In genomic region chr2:150765619-150766018, GRCm38 (mm10) we compare ENCODE assay signal across 8 mouse cellular contexts. TPM values are rescaled to one million over a fixed set of nuclear protein-coding genes. Genes with fewer than 3 reads are reported as not detected.
DNase-seq lines count a peak whose midpoint lies in the region; ATAC-seq and TF ChIP-seq lines count a peak whose summit lies in the region.

No protein-coding gene starts in this region.

- TF ChIP-seq CTCF in midbrain, postnatal 0 days (IDR thresholded peaks at IDR 0.05), result no peak

- no peak overlapping the region for H3K9ac ChIP-seq in midbrain, embryonic 13.5 days (replicated peaks)
- H3K9ac ChIP-seq in heart, embryonic 16.5 days (ENCODE audit: low read length), result no peak overlapping the region; the same call in 1 of the 2 replicates
- H3K9ac ChIP-seq in midbrain, postnatal 0 days (replicated peaks; ENCODE audit: low read length, poor library complexity, severe bottlenecking), result no peak overlapping the region

- H3K9me3 ChIP-seq in midbrain, embryonic 13.5 days, result no peaks in the 10 kb centered on the region
- H3K9me3 ChIP-seq in midbrain, embryonic 10.5 days (replicated peaks), result 0 out of 2 replicates have a peak, but pooled peaks cover 1% of the 10 kb centered on the region
- H3K9me3 ChIP-seq in heart, embryonic 16.5 days (replicated peaks; ENCODE audit: control insufficient read depth, low read length), result no peaks in the 10 kb centered on the region
- no peaks in the 10 kb centered on the region for H3K9me3 ChIP-seq in midbrain, postnatal 0 days (ENCODE audit: low read length)

- no peaks in the 10 kb centered on the region; the same call in 1 of the 2 replicates for H3K4me1 ChIP-seq in midbrain, embryonic 13.5 days (replicated peaks)
- H3K4me1 ChIP-seq in midbrain, embryonic 10.5 days, result no peaks in the 10 kb centered on the region
- H3K4me1 ChIP-seq in heart, embryonic 16.5 days (ENCODE audit: control insufficient read depth, insufficient read depth, low read length), result peaks cover 53% of the 10 kb centered on the region
- H3K4me1 ChIP-seq in midbrain, postnatal 0 days (ENCODE audit: insufficient read depth, low read length), result no peaks in the 10 kb centered on the region

- no peak overlapping the region for H3K4me3 ChIP-seq in midbrain, embryonic 13.5 days (replicated peaks)
- H3K4me3 ChIP-seq in midbrain, embryonic 10.5 days, result no peak overlapping the region
- no peak overlapping the region for H3K4me3 ChIP-seq in heart, embryonic 16.5 days (ENCODE audit: low read length)
- H3K4me3 ChIP-seq in midbrain, postnatal 0 days (ENCODE audit: low read depth, low read length), result no peak overlapping the region

- no peak overlapping the region for H3K4me2 ChIP-seq in midbrain, embryonic 13.5 days (replicated peaks)
- H3K4me2 ChIP-seq in heart, embryonic 16.5 days (ENCODE audit: low read depth, low read length), result no peak overlapping the region
- H3K4me2 ChIP-seq in midbrain, postnatal 0 days (ENCODE audit: low read depth, low read length, poor library complexity, severe bottlenecking), result no peak overlapping the region

- no peak overlapping the region for H3K27ac ChIP-seq in midbrain, embryonic 13.5 days
- no peak overlapping the region for H3K27ac ChIP-seq in midbrain, embryonic 10.5 days (replicated peaks)
- peak overlapping the region; percentile 97 for H3K27ac ChIP-seq in heart, embryonic 16.5 days (ENCODE audit: low read length)
- H3K27ac ChIP-seq in midbrain, postnatal 0 days (ENCODE audit: low read depth, low read length), result 0 out of 2 replicates have a peak overlapping the region, but pooled peaks have one; percentile 21

- 58% methylated on average over 2 of the region's 2 CpGs for WGBS in midbrain, embryonic 13.5 days
- WGBS in midbrain, embryonic 10.5 days, result 81% methylated on average over 2 of the region's 2 CpGs
- 34% methylated on average over 2 of the region's 2 CpGs for WGBS in heart, embryonic 16.5 days
- 57% methylated on average over 2 of the region's 2 CpGs for WGBS in midbrain, postnatal 0 days

- no peaks in the 10 kb centered on the region for H3K27me3 ChIP-seq in midbrain, embryonic 13.5 days
- H3K27me3 ChIP-seq in midbrain, embryonic 10.5 days (ENCODE audit: low read depth, poor library complexity, severe bottlenecking), result no peaks in the 10 kb centered on the region
- no peaks in the 10 kb centered on the region for H3K27me3 ChIP-seq in heart, embryonic 16.5 days (ENCODE audit: control insufficient read depth, insufficient read depth, low read length)
- no peaks in the 10 kb centered on the region for H3K27me3 ChIP-seq in midbrain, postnatal 0 days (ENCODE audit: insufficient read depth, low read length)

- ATAC-seq in midbrain, embryonic 13.5 days, result peak; percentile 55
- ATAC-seq in heart, embryonic 16.5 days (replicated peaks; ENCODE audit: extremely low read depth, insufficient read depth, low FRiP score), result no peak; the same call in 1 of the 2 replicates
- peak; percentile 76 for ATAC-seq in midbrain, postnatal 0 days (ENCODE audit: low FRiP score)

- H3K36me3 ChIP-seq in midbrain, embryonic 13.5 days, result peaks cover 81% of the 10 kb centered on the region
- peaks cover 75% of the 10 kb centered on the region for H3K36me3 ChIP-seq in midbrain, embryonic 10.5 days
- H3K36me3 ChIP-seq in heart, embryonic 16.5 days (ENCODE audit: control insufficient read depth, insufficient read depth), result peaks cover 9% of the 10 kb centered on the region
- peaks cover 66% of the 10 kb centered on the region for H3K36me3 ChIP-seq in midbrain, postnatal 0 days (ENCODE audit: insufficient read depth, low read length)

- intact Hi-C loops in gastrocnemius, postnatal 36 days (cut with DNase I), result no loop called here

- DNase-seq in cerebellum, adult 18-20 months, result peak; percentile 33 to 54
- no peak for DNase-seq in cerebellum, adult 8-10 months
- DNase-seq in midbrain, embryonic 10.5 days (ENCODE audit: low spot score), result no peak
- DNase-seq in midbrain, postnatal 0 days (ENCODE audit: low spot score), result peak; percentile 83
- DNase-seq in c-Kit-positive CD71-positive TER-119-positive erythroid progenitor cells, embryonic 14.5 days (ENCODE audit: low spot score), result no peak
- no peak for DNase-seq in gastrocnemius, postnatal 36 days

RNA-seq across cellular contexts. Expression of gene Entpd6, which starts 16.8 kb away (rescaled TPM):
- 43.0 and 47.6 TPM in 2 replicates for polyA plus RNA-seq in midbrain, embryonic 13.5 days (2015; fragmentation: Nextera tagmentation; extraction: Ambion mirVana)
- polyA plus RNA-seq in midbrain, embryonic 10.5 days (2016; fragmentation: Nextera tagmentation; extraction: Ambion mirVana), result 35.5 and 38.0 TPM in 2 replicates
- 24.0 and 24.3 TPM in 2 replicates for polyA plus RNA-seq in heart, embryonic 16.5 days (2015; fragmentation: Nextera tagmentation; extraction: Ambion mirVana)
- 101 and 103 TPM in 2 replicates for total RNA-seq in midbrain, postnatal 0 days (2014; rRNA removed)
- polyA plus RNA-seq in midbrain, postnatal 0 days (2015; fragmentation: Nextera tagmentation; extraction: Ambion mirVana), result 85.0 and 91.0 TPM in 2 replicates
- 1 to 10 TPM; 7.2 to 8.1 TPM for total RNA-seq in gastrocnemius, postnatal 36 days (2021)

RNA-seq across cellular contexts. Expression of gene Pygb, which starts 20.9 kb away (rescaled TPM):
- 66.0 and 72.5 TPM in 2 replicates for polyA plus RNA-seq in midbrain, embryonic 13.5 days (2015; fragmentation: Nextera tagmentation; extraction: Ambion mirVana)
- 62.7 and 67.0 TPM in 2 replicates for polyA plus RNA-seq in midbrain, embryonic 10.5 days (2016; fragmentation: Nextera tagmentation; extraction: Ambion mirVana)
- 243 and 260 TPM in 2 replicates for polyA plus RNA-seq in heart, embryonic 16.5 days (2015; fragmentation: Nextera tagmentation; extraction: Ambion mirVana)
- total RNA-seq in midbrain, postnatal 0 days (2014; rRNA removed), result 228 and 281 TPM in 2 replicates
- 124 and 136 TPM in 2 replicates for polyA plus RNA-seq in midbrain, postnatal 0 days (2015; fragmentation: Nextera tagmentation; extraction: Ambion mirVana)
- 1 to 10 TPM; 4.2 to 4.6 TPM for total RNA-seq in gastrocnemius, postnatal 36 days (2021)

Comparison
In these comparisons a context has a peak if more than half of its experiments do, and no peak if none do; other contexts are left out.
1. DNase-seq: peak in cerebellum, adult 18-20 months (2 of 2) and midbrain, postnatal 0 days (single experiment); none in cerebellum, adult 8-10 months (single experiment), midbrain, embryonic 10.5 days (single experiment), c-Kit-positive CD71-positive TER-119-positive erythroid progenitor cells, embryonic 14.5 days (single experiment) and gastrocnemius, postnatal 36 days (0 of 2).
2. H3K27ac ChIP-seq: peak in heart, embryonic 16.5 days (single experiment) and midbrain, postnatal 0 days (single experiment); none in midbrain, embryonic 13.5 days (single experiment) and midbrain, embryonic 10.5 days (single experiment).